8 mouse cellular contexts compared by ENCODE assay signal in genomic region chr17:25568206-25568605, GRCm38 (mm10). TPM values are rescaled to one million over a fixed set of nuclear protein-coding genes. Genes with fewer than 3 reads are reported as not detected.
A peak's percentile ranks its signal among the peaks of the same experiment; 100 is the strongest.
DNase-seq lines count a peak whose midpoint lies in the region; ATAC-seq and TF ChIP-seq lines count a peak whose summit lies in the region.

No protein-coding gene starts in this region.

- peaks cover 4% of the 10 kb centered on the region; the same call in 1 of the 2 replicates for H3K4me1 ChIP-seq in cortical plate, adult 2 months (ENCODE audit: control insufficient read depth, insufficient read depth, low read length)
- peaks cover 45% of the 10 kb centered on the region for H3K4me1 ChIP-seq in hindbrain, embryonic 15.5 days (replicated peaks)
- peaks cover 29% of the 10 kb centered on the region for H3K4me1 ChIP-seq in midbrain, embryonic 14.5 days (ENCODE audit: control insufficient read depth, insufficient read depth, low read length)

- 42% methylated on average over 10 of the region's 10 CpGs for WGBS in hindbrain, embryonic 15.5 days
- WGBS in midbrain, embryonic 14.5 days: 36% methylated on average over 10 of the region's 10 CpGs

- H3K9me3 ChIP-seq in hindbrain, embryonic 15.5 days: no peaks in the 10 kb centered on the region
- no peaks in the 10 kb centered on the region for H3K9me3 ChIP-seq in midbrain, embryonic 14.5 days (ENCODE audit: control insufficient read depth, low read length)

- peak overlapping the region; percentile 94 for H3K4me2 ChIP-seq in hindbrain, embryonic 15.5 days
- H3K4me2 ChIP-seq in midbrain, embryonic 14.5 days (ENCODE audit: low read length): peak overlapping the region; percentile 87

- peak overlapping the region; percentile 84; the same call in 1 of the 2 replicates for H3K4me3 ChIP-seq in gastrocnemius, adult 2 months
- H3K4me3 ChIP-seq in cortical plate, adult 2 months (ENCODE audit: insufficient read depth, low read length): peak overlapping the region; percentile 69
- peak overlapping the region; percentile 54 for H3K4me3 ChIP-seq in hindbrain, embryonic 15.5 days
- 0 out of 2 replicates have a peak overlapping the region, but pooled peaks have one; percentile 42 for H3K4me3 ChIP-seq in midbrain, embryonic 14.5 days (replicated peaks; ENCODE audit: low read depth, low read length)

- H3K27me3 ChIP-seq in hindbrain, embryonic 15.5 days: peaks cover 22% of the 10 kb centered on the region; the same call in 1 of the 2 replicates
- H3K27me3 ChIP-seq in midbrain, embryonic 14.5 days (ENCODE audit: control insufficient read depth, insufficient read depth, low read length): peaks cover 40% of the 10 kb centered on the region

- TF ChIP-seq POLR2A in cortical plate, adult 2 months (IDR thresholded peaks at IDR 0.05; ENCODE audit: extremely low read depth, insufficient read depth, low read length): no peak

- ATAC-seq in hindbrain, embryonic 15.5 days (ENCODE audit: low FRiP score, low read depth): peak; percentile 28; the same call in 1 of the 2 replicates
- no peak for ATAC-seq in midbrain, embryonic 14.5 days (ENCODE audit: low FRiP score, low TSS enrichment)
- ATAC-seq in monocyte, adult 5-6 weeks (replicated peaks; ENCODE audit: insufficient number of reproducible peaks, low FRiP score, low TSS enrichment, poor library complexity, severe bottlenecking): no peak

- peak overlapping the region; percentile 36; the same call in 1 of the 2 replicates for H3K27ac ChIP-seq in gastrocnemius, adult 2 months
- H3K27ac ChIP-seq in cortical plate, adult 2 months (ENCODE audit: insufficient read depth, low read length): peak overlapping the region; percentile 66
- H3K27ac ChIP-seq in hindbrain, embryonic 15.5 days (replicated peaks): peak overlapping the region; percentile 68
- no peak overlapping the region for H3K27ac ChIP-seq in midbrain, embryonic 14.5 days (replicated peaks; ENCODE audit: low read depth, low read length)

- intact Hi-C loops in gastrocnemius, adult 2 months (cut with DNase I): no loop called here
- intact Hi-C loops in gastrocnemius, postnatal 36 days (cut with DNase I): no loop called here

- H3K9ac ChIP-seq in hindbrain, embryonic 15.5 days: no peak overlapping the region
- no peak overlapping the region for H3K9ac ChIP-seq in midbrain, embryonic 14.5 days (replicated peaks; ENCODE audit: low read length)

- no peak for DNase-seq in gastrocnemius, adult 2 months
- no peak for DNase-seq in gastrocnemius, postnatal 25 days
- peak; percentile 33 for DNase-seq in midbrain, embryonic 14.5 days
- no peak for DNase-seq in spleen, adult 12 weeks (ENCODE audit: low spot score)
- DNase-seq in gastrocnemius, postnatal 36 days: no peak

- no peaks in the 10 kb centered on the region for H3K36me3 ChIP-seq in hindbrain, embryonic 15.5 days
- no peaks in the 10 kb centered on the region for H3K36me3 ChIP-seq in midbrain, embryonic 14.5 days (ENCODE audit: control insufficient read depth, insufficient read depth, low read length)

- TF ChIP-seq CTCF in gastrocnemius, adult 2 months (IDR thresholded peaks at IDR 0.05): no peak
- TF ChIP-seq CTCF in cortical plate, adult 2 months (IDR thresholded peaks at IDR 0.05; ENCODE audit: extremely low read depth, insufficient read depth, low read length): no peak

RNA-seq across cellular contexts. Expression of gene Sox8, which starts 2.3 kb away (rescaled TPM):
- total RNA-seq in gastrocnemius, adult 2 months (2021): 1 to 10 TPM in 1 of 2 experiments, under 1 TPM in 1; 0.92 to 1.1 TPM
- 1 to 10 TPM; 1.4 to 2.3 TPM for total RNA-seq in gastrocnemius, postnatal 25 days (2021)
- 42.5 and 51.6 TPM in 2 replicates for polyA plus RNA-seq in cortical plate, adult 2 months (2012; rRNA removed)
- polyA plus RNA-seq in hindbrain, embryonic 15.5 days (2015; fragmentation: Nextera tagmentation; extraction: Ambion mirVana): 17.8 and 23.8 TPM in 2 replicates
- polyA plus RNA-seq in midbrain, embryonic 14.5 days (2014; fragmentation: Nextera tagmentation; extraction: Ambion mirVana): 8.0 and 13.5 TPM in 2 replicates
- 1.2 TPM in 1 of 3 replicates, not detected in the others for total RNA-seq in monocyte, adult 5-6 weeks (2017)
- 1 to 10 TPM; 1.9 to 2.0 TPM for total RNA-seq in gastrocnemius, postnatal 36 days (2021)

RNA-seq across cellular contexts. Expression of gene Lmf1, which starts 10.7 kb away (rescaled TPM):
- 10 to 100 TPM in 1 of 2 experiments, 1 to 10 TPM in 1; 9.7 to 14.9 TPM for total RNA-seq in gastrocnemius, adult 2 months (2021)
- total RNA-seq in gastrocnemius, postnatal 25 days (2021): 10 to 100 TPM; 11.6 to 16.6 TPM
- polyA plus RNA-seq in cortical plate, adult 2 months (2012; rRNA removed): 17.2 and 17.9 TPM in 2 replicates
- 23.8 and 25.1 TPM in 2 replicates for polyA plus RNA-seq in hindbrain, embryonic 15.5 days (2015; fragmentation: Nextera tagmentation; extraction: Ambion mirVana)
- polyA plus RNA-seq in midbrain, embryonic 14.5 days (2014; fragmentation: Nextera tagmentation; extraction: Ambion mirVana): 19.5 and 20.8 TPM in 2 replicates
- total RNA-seq in monocyte, adult 5-6 weeks (2017): 10.4 to 17.8 TPM (median 11.8 TPM) in 3 replicates
- total RNA-seq in gastrocnemius, postnatal 36 days (2021): 10 to 100 TPM; 13.1 to 13.9 TPM
